Comparison of ENCODE assay signal across 30 mouse cellular contexts in the genomic region with DNA sequence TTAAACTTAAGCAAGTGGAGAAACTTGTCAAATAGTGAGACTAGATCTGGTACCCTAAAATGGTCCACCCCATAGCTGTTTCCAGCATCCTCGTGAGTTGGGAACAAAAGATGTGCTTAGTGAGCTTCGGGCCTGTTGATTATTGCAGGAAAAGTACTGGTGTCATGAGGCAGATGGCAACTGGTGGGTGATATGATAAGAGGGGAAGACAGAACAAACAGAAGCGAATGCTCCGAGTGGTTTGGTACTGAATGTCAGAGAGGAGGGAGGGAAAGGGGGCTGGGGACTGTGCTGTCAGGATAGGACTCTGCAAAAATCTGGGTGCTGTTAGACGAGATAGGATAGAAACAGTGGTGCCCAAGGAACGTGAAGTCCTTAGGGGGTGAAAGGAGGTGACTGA.
DNase-seq lines count a peak whose midpoint lies in the region; ATAC-seq and TF ChIP-seq lines count a peak whose summit lies in the region.
"Had no signal": no experiment of that assay in that cellular context is flagged by ENCODE, and none has a peak within 500 bp of the region (broad histone marks: within the 10 kb centered on the region; RNA-seq: fewer than 3 reads in every experiment).

No protein-coding gene starts in this region.

- TF ChIP-seq CTCF in layer of hippocampus, adult 2 months (conservative IDR thresholded peaks at IDR 0.05), result no peak

- H3K36me3 ChIP-seq in forebrain, embryonic 11.5 days (ENCODE audit: control insufficient read depth, insufficient read depth, low read length), result no peaks in the 10 kb centered on the region
- H3K36me3 ChIP-seq: embryonic facial prominence, embryonic 10.5 days; embryonic facial prominence, embryonic 13.5 days; G1E; heart, embryonic 10.5 days; heart, embryonic 13.5 days had no signal

- H3K4me1 ChIP-seq in forebrain, embryonic 11.5 days (replicated peaks; ENCODE audit: control insufficient read depth, insufficient read depth, low read length), result no peaks in the 10 kb centered on the region
- H3K4me1 ChIP-seq: embryonic facial prominence, embryonic 10.5 days; embryonic facial prominence, embryonic 13.5 days; forebrain, embryonic 13.5 days; heart, embryonic 10.5 days; heart, embryonic 13.5 days had no signal

- no peaks in the 10 kb centered on the region for H3K9me3 ChIP-seq in forebrain, embryonic 11.5 days (ENCODE audit: control insufficient read depth, low read length)
- H3K9me3 ChIP-seq: embryonic facial prominence, embryonic 13.5 days; heart, embryonic 10.5 days had no signal

- H3K27me3 ChIP-seq in forebrain, embryonic 11.5 days (ENCODE audit: control insufficient read depth, insufficient read depth, low read length), result no peaks in the 10 kb centered on the region
- H3K27me3 ChIP-seq: CH12.LX; embryonic facial prominence, embryonic 13.5 days; forebrain, embryonic 13.5 days; heart, embryonic 13.5 days; Patski had no signal

- peak overlapping the region; percentile 95 for H3K27ac ChIP-seq in layer of hippocampus, adult 2 months
- H3K27ac ChIP-seq in forebrain, embryonic 11.5 days (ENCODE audit: low read depth, low read length), result no peak overlapping the region
- H3K27ac ChIP-seq: embryonic facial prominence, embryonic 10.5 days; embryonic facial prominence, embryonic 13.5 days; forebrain, embryonic 13.5 days; heart, adult 2 months; heart, embryonic 10.5 days; heart, embryonic 13.5 days; hindbrain, embryonic 14.5 days; hindbrain, postnatal 0 days had no signal

- 75% methylated on average over 6 of the region's 6 CpGs for WGBS in forebrain, embryonic 11.5 days

- no peak overlapping the region for H3K9ac ChIP-seq in forebrain, embryonic 11.5 days (ENCODE audit: low read length)
- H3K9ac ChIP-seq: embryonic facial prominence, embryonic 13.5 days; forebrain, embryonic 13.5 days; heart, embryonic 13.5 days; hindbrain, embryonic 14.5 days had no signal

- ATAC-seq in forebrain, embryonic 11.5 days (replicated peaks; ENCODE audit: low FRiP score), result no peak
- ATAC-seq: forebrain, embryonic 13.5 days; forebrain, embryonic 16.5 days; hindbrain, postnatal 0 days; Patski had no signal

- H3K4me2 ChIP-seq in forebrain, embryonic 11.5 days (ENCODE audit: low read depth, low read length, severe bottlenecking), result no peak overlapping the region
- H3K4me2 ChIP-seq: embryonic facial prominence, embryonic 13.5 days; forebrain, embryonic 13.5 days; heart, embryonic 13.5 days; hindbrain, embryonic 14.5 days had no signal

- no peak overlapping the region for H3K4me3 ChIP-seq in layer of hippocampus, adult 2 months
- no peak overlapping the region for H3K4me3 ChIP-seq in forebrain, embryonic 11.5 days (ENCODE audit: low read depth, low read length)
- H3K4me3 ChIP-seq: embryonic facial prominence, embryonic 10.5 days; embryonic facial prominence, embryonic 13.5 days; erythroblast, embryonic 14.5 days; forebrain, embryonic 13.5 days; heart, adult 2 months; heart, embryonic 10.5 days; heart, embryonic 13.5 days had no signal

- DNase-seq in layer of hippocampus, adult 18-20 months (ENCODE audit: low spot score in 2 of 2), result peak; percentile 74 to 86
- DNase-seq in layer of hippocampus, postnatal 25 days (ENCODE audit: extremely low spot score in 1 of 2, low spot score in 1 of 2), result no peak
- peak; percentile 69 to 85 for DNase-seq in layer of hippocampus, adult 2 months (ENCODE audit: low spot score in 2 of 2)
- peak; percentile 88 for DNase-seq in layer of hippocampus, adult 9-11 months
- DNase-seq in forebrain, embryonic 11.5 days (ENCODE audit: low spot score), result no peak
- no peak for DNase-seq in testis, postnatal 10 days (ENCODE audit: low spot score)
- DNase-seq: adrenal gland, postnatal 14 days; B cell, adult 2 months; cerebellum, adult 11-12 months; cerebellum, adult 8-10 months; cerebellum, postnatal 10 days; cerebellum, postnatal 36 days; embryo, embryonic 11 days; gastrocnemius, postnatal 10 days; gastrocnemius, postnatal 36 days; heart, adult 2 months; heart, postnatal 14 days; heart, postnatal 4 days had no signal

Comparison
In these comparisons a context has a peak if more than half of its experiments do, and no peak if none do; other contexts are left out.
1. DNase-seq: peak in layer of hippocampus, adult 18-20 months (2 of 2), layer of hippocampus, adult 2 months (2 of 2) and layer of hippocampus, adult 9-11 months (single experiment); none in layer of hippocampus, postnatal 25 days (0 of 2), forebrain, embryonic 11.5 days (single experiment) and testis, postnatal 10 days (single experiment).